Mouse (Mus musculus): ENCODE results near the gene Susd4. TPM values are rescaled to one million over a fixed set of nuclear protein-coding genes. Genes with fewer than 3 reads are reported as not detected.

Gene Susd4
- total RNA-seq, 2 experiments from 2014 or later, result 0.59 to 0.69 TPM

GRCm38 (mm10) chr1:182909066-182909465 is 145.4 kb downstream of the Susd4 start:
- intact Hi-C loops (cut with DNase I), result no loop called here
- no peak for DNase-seq

DNA sequence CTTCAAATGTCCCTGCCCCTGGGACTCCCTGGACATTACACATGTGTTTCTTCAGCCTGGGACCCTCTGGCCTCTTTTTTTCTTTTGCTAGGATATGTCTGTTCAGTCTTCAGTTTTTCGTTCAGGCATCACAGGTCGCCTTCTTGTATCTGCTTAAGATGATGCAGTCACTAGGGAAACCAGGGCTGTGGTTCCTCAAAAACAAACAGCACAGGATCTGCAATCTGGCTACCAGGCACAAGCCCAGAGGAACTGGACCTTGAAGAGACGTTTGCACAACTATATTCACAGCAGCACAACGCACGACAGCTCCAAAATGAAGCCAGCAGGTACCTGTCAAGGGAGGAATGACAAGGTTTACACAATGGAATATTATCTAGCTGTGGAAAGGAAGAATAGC is 145.9 kb downstream of the Susd4 start:
- intact Hi-C loops (cut with DNase I), result no loop called here
- DNase-seq, result no peak

DNA sequence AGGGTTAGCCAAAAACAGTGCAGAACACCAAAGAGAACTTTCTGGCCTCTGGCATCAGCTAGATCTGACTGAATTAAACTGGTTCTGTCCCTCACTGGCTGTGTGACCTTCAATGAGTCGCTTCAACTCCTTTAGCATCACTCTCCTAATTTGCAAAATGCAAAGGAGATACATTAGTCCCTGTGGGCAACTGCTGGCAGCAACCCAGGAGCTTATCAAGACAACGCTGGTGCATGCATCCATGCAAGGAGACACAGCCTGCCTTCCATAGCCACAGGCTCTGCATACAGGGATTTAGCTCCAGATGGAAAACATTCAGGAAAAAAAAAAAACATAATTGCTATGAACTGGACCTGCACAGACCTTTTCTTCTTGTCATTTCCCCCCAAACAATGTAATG is 148.9 kb downstream of the Susd4 start:
- DNase-seq, result no peak
- intact Hi-C loops (cut with DNase I), result no loop called here

DNA sequence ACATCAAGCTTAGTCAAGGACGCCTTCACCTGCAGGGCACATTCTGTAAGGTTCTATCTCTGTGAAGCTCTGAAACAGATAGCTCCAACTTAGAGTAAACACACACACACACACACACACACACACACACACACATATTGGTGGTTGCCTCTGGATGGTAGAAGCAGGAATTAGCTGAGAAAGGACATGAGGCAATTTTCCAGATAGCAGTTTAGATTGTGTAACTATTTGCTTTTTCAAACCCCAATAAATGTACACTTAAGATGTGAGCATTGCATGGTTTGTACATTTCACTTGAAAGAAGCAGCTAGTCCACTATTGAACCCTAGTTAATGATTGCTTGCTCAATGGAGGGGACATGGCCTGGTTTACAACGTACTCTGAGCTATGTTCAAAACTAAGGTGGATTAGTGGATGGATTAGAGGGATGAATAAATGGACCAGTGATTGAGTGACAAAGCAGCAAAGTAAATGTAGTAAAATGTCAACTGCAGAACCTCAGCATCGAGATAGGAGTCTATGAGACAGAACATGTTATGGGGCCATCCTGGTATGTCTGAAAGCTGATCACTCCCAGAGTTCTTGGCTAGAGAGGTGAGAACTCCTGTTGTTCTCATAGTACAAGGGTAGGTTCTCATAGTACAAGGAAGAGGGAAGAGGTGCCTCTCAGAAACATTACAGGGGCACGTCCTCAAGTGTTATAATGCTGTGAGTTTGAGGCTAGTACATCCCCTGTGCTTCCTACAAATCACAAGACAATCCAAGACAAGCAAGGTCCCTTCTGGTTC is 150.7 kb downstream of the Susd4 start:
- no peak for DNase-seq
- intact Hi-C loops (cut with DNase I), result no loop called here

GRCm38 (mm10) chr1:182916166-182916565 is 152.5 kb downstream of the Susd4 start:
- DNase-seq, result no peak
- intact Hi-C loops (cut with DNase I), result no loop called here

DNA sequence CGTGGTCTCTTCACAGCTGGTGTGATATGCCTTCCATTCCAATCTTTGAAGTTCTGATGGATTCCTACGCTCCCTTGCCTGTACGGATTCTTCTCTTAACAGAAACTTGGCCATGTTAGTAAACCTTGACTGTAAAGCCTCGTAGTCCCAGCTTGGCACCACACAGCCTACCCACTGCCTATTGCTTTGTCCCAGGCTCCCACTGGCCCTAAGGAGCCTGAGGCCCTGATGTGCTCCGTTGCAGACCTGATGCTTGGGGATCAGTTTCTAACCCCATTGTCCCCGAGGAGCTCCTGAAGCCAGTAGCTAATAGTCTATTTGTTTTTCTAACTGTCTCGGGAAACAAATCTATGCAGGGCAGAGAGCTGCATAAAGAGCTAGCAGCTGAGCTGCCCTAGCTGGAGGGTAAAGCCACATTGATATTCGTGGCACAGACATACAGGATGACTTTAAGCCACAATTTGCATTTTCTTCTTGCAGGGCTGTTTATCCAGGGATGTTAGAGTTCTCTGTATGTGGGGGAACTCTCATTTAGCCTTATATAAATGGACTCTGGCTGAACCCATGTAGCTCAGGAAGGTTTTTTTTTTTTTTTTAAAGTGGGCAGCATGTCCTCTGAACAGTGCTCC is 155.2 kb downstream of the Susd4 start:
- no peak for DNase-seq
- intact Hi-C loops (cut with DNase I), result loop anchor here (2.0 kb wide), 1 partner anchor 28 kb away; no protein-coding TSS in a partner anchor

GRCm38 (mm10) chr1:182922824-182923223 is 159.2 kb downstream of the Susd4 start:
- intact Hi-C loops (cut with DNase I), result no loop called here
- no peak for DNase-seq

- intact Hi-C loops (cut with DNase I), result no loop called here
- no peak for DNase-seq
Measured at GRCm38 (mm10) chr1:182926465-182926864, 162.8 kb downstream of the Susd4 start.

GRCm38 (mm10) chr1:182927878-182928851 is 164.5 kb downstream of the Susd4 start:
- intact Hi-C loops (cut with DNase I), result no loop called here
- no peak for DNase-seq

- intact Hi-C loops (cut with DNase I), result no loop called here
Measured at GRCm38 (mm10) chr1:182935469-182935868, 171.8 kb downstream of the Susd4 start.

GRCm38 (mm10) chr1:182937486-182938120 is 173.9 kb downstream of the Susd4 start:
- intact Hi-C loops (cut with DNase I), result no loop called here
- no peak for DNase-seq

More at GRCm38 (mm10) chr1:182935469-182935868, 171.8 kb downstream of the Susd4 start:
- DNase-seq, result no peak

DNA sequence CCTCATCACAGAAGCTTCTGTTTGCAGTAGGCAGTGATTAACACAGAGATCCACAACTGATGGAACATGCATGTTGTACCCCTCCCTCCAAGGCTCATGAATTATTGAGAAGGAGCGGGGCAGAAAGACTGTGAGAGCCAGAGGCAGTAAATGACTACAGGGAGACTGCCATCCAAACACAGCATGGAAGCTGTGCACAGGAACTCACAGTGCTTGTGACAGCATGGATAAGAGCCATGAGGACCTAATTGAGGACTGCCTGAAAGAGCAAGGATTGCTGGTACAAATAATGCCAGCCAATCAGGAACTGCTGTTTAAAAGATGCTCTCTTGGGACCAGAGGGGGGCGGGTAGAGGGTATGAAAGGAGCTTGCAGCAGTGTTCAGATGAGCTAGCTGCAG is 178.3 kb downstream of the Susd4 start:
- DNase-seq, result no peak
- intact Hi-C loops (cut with DNase I), result no loop called here

DNA sequence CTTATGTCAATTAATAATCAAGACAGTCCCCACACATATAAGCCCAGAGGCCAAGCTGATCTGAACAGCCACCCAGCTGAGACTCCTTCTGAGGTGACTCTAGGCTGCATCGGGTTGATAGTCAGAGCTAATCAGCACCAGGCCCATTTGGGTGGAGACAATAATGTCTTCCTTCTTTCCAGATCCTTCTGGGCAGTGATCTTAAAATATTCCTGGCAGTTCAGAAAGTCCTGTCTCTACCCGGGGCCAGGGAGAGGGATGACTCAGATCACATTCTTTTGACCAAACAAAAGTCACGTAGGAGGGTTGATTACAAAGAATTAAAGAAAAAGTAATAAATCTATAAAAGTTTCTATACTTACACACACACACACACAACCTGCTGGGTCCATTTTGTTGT is 180.3 kb downstream of the Susd4 start:
- intact Hi-C loops (cut with DNase I), result no loop called here
- no peak for DNase-seq

DNA sequence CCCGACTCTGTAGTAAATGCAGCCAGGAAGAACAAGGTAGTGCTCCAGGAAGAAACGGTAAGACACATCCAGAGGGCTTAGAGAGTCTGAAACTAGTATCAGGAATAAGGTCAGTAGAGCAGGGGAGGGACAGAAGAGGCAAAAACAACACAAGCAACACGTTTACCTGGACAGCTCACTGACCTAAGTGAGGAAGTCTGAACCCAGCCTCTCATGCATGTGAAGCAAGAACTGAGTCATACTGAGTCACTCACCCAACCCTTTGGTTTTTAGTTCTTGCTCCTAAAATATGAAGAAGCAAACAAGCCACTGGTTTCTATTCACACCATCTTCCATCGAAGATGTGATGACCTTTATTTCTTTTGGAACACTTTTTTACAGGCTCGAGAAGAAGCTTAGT is 181.0 kb downstream of the Susd4 start:
- intact Hi-C loops (cut with DNase I), result no loop called here
- no peak for DNase-seq

GRCm38 (mm10) chr1:182945561-182945960 is 181.9 kb downstream of the Susd4 start:
- no peak for DNase-seq
- intact Hi-C loops (cut with DNase I), result no loop called here

Other genes with a start within 250 kb of the Susd4 start
- gene Capn2, start 246.3 kb upstream of the Susd4 start, total RNA-seq (2021), result 10 to 100 TPM; 43.9 to 51.1 TPM
- not detected for gene Capn8, start 198.9 kb upstream of the Susd4 start, total RNA-seq (2021)
- not detected for gene Ccdc185, start 14.7 kb upstream of the Susd4 start, total RNA-seq (2021)
- gene Tlr5, start 190.9 kb downstream of the Susd4 start, total RNA-seq (2021), result 1 to 10 TPM; 1.8 to 6.2 TPM

Data from gastrocnemius, postnatal 36 days (tissue).